Mouse (Mus musculus) C2C12 (cell line): ENCODE data around the gene H2-T24. TPM values are rescaled to one million over a fixed set of nuclear protein-coding genes. Genes with fewer than 3 reads are reported as not detected.
A peak's percentile ranks its signal among the peaks of the same experiment; 100 is the strongest.

Source experiments
- H3K27me3 ChIP-seq: one replicate; pipeline ENCODE4 v1.6.1; 2011; ENCODE audit not compliant: control insufficient read depth, insufficient read depth, insufficient read length
- H3K36me3 ChIP-seq: one replicate; pipeline ENCODE4 v1.6.1; 2011; ENCODE audit not compliant: control insufficient read depth, insufficient read depth
- H3K4me3 ChIP-seq: one replicate; pipeline ENCODE4 v1.5.1; 2011; ENCODE audit warnings: mild to moderate bottlenecking, control low read depth; ENCODE audit not compliant: poor library complexity, insufficient read depth, severe bottlenecking
- H3K79me2 ChIP-seq: one replicate; pipeline ENCODE4 v1.6.1; 2011; ENCODE audit not compliant: control insufficient read depth, insufficient read depth
- H3K79me3 ChIP-seq: one replicate; pipeline ENCODE4 v1.6.1; 2011; ENCODE audit warnings: low read depth, control low read depth
- H3ac ChIP-seq: one replicate; pipeline ENCODE3; 2011; ENCODE audit warnings: low read depth; ENCODE audit not compliant: control insufficient read depth, insufficient read length
- CEBPB ChIP-seq: IDR thresholded peaks from one replicate; pipeline ENCODE4 v1.6.1; 2011; ENCODE audit warnings: low read depth, mild to moderate bottlenecking, control low read depth, moderate library complexity
- CTCF ChIP-seq: IDR thresholded peaks from one replicate; pipeline ENCODE4 v1.5.1; 2011; ENCODE audit not compliant: control insufficient read depth, insufficient read depth, insufficient read length
- FOSL1 ChIP-seq: IDR thresholded peaks from one replicate; pipeline ENCODE4 v1.8.0; 2011; ENCODE audit warnings: mild to moderate bottlenecking, low read length; ENCODE audit not compliant: poor library complexity, insufficient read depth, severe bottlenecking
- MAX ChIP-seq: IDR thresholded peaks from one replicate; pipeline ENCODE4 v1.6.1; 2011; ENCODE audit warnings: mild to moderate bottlenecking, control low read depth
- MYOD1 ChIP-seq: IDR thresholded peaks from one replicate; pipeline ENCODE4 v1.6.1; 2011; ENCODE audit warnings: low read depth; ENCODE audit not compliant: control insufficient read depth, insufficient read length
- MYOG ChIP-seq: IDR thresholded peaks from one replicate; pipeline ENCODE4 v1.6.1; 2011; ENCODE audit not compliant: control insufficient read depth, insufficient read length; ENCODE audit errors: extremely low read depth
- USF1 ChIP-seq: IDR thresholded peaks from one replicate; pipeline ENCODE4 v1.6.1; 2011; ENCODE audit warnings: low read depth, mild to moderate bottlenecking, control low read depth, moderate library complexity
- polyA plus RNA-seq: library from polyadenylated mRNA; unstranded; fragments of >200 nt; fragmentation: generic; extraction: Trizol; gene quantifications from one replicate; pipeline ENCODE4 v1.2.1, GENCODE M21; 2012; ENCODE audit warnings: missing spikeins

The H2-T24 gene
- polyA plus RNA-seq, 1 experiment = 0.16 TPM

DNA sequence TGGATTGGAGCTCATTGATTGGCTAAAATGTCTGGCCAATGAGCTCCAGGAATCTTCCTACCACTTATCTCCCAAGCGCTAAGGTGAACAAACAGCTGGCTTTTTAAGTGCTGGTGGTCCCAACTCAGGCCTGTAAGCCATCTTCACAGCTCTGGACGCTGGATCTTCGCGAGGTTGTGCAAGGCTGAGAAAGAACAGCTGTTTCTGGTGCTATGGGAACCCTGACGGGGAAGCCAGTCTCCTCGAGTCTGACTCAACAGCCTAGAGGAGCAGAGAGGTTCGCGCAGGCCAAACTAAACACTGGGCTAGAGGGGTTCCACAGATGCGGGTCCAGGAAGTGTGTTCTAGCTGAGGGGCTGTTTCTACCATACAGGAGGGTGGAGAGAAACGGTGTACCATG is 28.6 kb downstream of the H2-T24 start:
- H3K36me3 ChIP-seq = peaks cover 6% of the 10 kb centered on the region
- H3K4me3 ChIP-seq = no peak overlapping the region
- H3ac ChIP-seq = no peak overlapping the region
- TF ChIP-seq USF1 = no peak
- no peak for TF ChIP-seq FOSL1
- TF ChIP-seq MYOD1 = no peak
- no peak for TF ChIP-seq MYOG
- no peak for TF ChIP-seq CTCF
- TF ChIP-seq CEBPB = no peak
- no peak for TF ChIP-seq MAX
- H3K27me3 ChIP-seq = no peaks in the 10 kb centered on the region
- peaks cover 22% of the 10 kb centered on the region for H3K79me2 ChIP-seq
- peaks cover 14% of the 10 kb centered on the region for H3K79me3 ChIP-seq

DNA sequence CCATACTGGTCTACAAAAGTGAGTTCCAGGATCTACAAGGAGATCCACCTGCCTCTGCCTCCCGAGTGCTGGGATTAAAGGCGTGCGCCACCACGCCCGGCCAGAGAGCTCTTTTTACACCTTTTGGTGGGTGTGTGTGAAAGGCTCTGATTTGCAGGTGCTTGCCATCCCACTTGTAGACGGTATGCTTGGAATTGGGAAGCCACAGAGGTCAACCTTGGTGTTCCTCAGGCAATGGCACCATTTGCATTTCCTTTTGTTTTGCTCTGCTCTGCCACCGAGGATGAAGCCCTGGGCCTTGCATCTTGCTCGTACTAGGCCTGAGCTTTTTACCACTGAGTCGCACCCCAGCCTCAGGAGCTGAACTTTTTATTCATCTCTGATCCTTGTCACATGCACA is 38.6 kb downstream of the H2-T24 start:
- H3K79me3 ChIP-seq = peaks cover 25% of the 10 kb centered on the region
- TF ChIP-seq MYOG (no peak), USF1 (no peak), MAX (no peak), CTCF (no peak), FOSL1 (no peak), MYOD1 (no peak), CEBPB (no peak)
- no peak overlapping the region for H3K4me3 ChIP-seq
- peaks cover 39% of the 10 kb centered on the region for H3K79me2 ChIP-seq
- H3K36me3 ChIP-seq = peaks cover 33% of the 10 kb centered on the region
- peak overlapping the region; percentile 3 for H3ac ChIP-seq
- no peaks in the 10 kb centered on the region for H3K27me3 ChIP-seq

DNA sequence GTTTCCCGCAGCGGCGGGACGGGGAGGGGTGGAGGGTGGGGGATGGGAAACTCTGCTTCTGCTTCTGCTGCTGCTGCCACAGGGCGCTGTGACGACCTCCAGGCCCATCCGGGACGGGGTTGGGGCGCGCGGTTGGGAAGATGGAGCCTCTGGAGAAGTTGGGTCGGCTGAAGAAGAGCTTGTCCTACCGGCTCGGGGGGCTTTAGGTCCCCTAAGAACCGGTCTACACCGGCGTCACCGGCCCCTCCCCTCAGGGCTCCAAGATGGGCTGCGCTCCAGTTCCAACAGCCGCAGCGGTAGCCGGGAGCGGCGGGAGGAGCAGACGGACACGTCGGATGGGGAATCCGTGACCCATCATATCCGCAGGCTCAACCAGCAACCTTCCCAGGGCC is 40.0 kb downstream of the H2-T24 start:
- Histone ChIP-seq H3K4me3 (peak overlapping the region; percentile 89), H3K36me3 (peaks cover 43% of the 10 kb centered on the region), H3K79me3 (peaks cover 25% of the 10 kb centered on the region), H3K79me2 (peaks cover 50% of the 10 kb centered on the region), H3K27me3 (no peaks in the 10 kb centered on the region), H3ac (peak overlapping the region; percentile 95)
- TF ChIP-seq CTCF (no peak), USF1 (no peak)

DNA sequence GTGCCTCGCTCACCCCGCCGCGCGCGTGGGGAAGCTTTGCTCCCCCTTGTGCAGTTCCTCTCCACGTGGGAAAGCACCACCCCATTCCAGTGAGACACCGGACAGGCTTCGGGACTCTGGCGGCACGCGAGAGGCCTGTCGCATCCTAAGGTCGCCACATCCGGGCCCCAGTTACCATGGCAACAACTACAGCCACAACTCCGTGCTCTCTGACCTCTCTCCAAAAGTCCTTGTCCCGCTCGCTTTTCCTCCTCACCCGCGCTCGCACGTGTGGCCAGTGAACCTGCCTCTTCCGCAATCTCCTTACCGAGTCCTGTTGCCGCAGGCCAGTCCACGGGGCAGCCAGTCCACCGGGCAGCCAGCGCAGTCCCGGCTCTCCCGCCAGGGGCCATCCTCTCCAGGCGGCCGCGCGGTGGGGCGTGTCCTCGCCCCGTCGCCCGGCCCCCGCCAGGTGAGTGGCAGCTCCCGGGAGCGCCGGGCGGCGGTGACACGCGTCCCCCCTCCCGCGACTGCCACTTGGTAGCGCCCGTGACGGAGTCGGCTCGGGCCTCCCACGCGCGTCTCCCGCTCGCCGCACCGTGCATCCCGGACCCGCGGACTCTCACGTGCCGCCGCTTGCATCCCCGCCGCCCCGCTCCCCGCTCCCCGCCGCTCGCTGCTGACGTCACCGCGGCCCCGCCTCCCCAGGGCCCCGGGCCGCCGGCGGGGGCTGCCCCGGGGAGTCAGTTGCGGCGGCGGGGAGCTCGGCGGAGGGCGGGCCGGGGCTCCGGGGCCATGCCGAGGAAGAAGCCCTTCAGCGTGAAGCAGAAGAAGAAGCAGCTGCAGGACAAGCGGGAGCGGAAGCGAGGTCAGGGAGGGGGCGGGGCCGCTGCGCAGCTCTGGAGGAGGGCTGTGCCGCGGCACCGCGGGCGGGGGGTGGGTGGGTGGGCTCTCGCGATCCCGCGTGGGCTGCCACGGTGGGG is 40.7 kb downstream of the H2-T24 start, which contains the start of the genes Gnl1 and Prr3:
Gene Gnl1 (plus strand): TSS at position 451 of the 962 bp plus-strand sequence.
Gene Prr3 (minus strand): TSS at position 836 of the 962 bp plus-strand sequence.
- H3K79me2 ChIP-seq = peaks cover 56% of the 10 kb centered on the region
- peak within 1 kb of the TSS; percentile 89 for H3K4me3 ChIP-seq
- no peak for TF ChIP-seq USF1
- no peak for TF ChIP-seq CEBPB
- TF ChIP-seq MYOG = no peak
- peak; percentile 86 for TF ChIP-seq MAX
- H3ac ChIP-seq = peak within 1 kb of the TSS; percentile 95
- H3K27me3 ChIP-seq = no peaks in the 10 kb centered on the region
- peaks cover 46% of the 10 kb centered on the region for H3K36me3 ChIP-seq
- peaks cover 26% of the 10 kb centered on the region for H3K79me3 ChIP-seq

DNA sequence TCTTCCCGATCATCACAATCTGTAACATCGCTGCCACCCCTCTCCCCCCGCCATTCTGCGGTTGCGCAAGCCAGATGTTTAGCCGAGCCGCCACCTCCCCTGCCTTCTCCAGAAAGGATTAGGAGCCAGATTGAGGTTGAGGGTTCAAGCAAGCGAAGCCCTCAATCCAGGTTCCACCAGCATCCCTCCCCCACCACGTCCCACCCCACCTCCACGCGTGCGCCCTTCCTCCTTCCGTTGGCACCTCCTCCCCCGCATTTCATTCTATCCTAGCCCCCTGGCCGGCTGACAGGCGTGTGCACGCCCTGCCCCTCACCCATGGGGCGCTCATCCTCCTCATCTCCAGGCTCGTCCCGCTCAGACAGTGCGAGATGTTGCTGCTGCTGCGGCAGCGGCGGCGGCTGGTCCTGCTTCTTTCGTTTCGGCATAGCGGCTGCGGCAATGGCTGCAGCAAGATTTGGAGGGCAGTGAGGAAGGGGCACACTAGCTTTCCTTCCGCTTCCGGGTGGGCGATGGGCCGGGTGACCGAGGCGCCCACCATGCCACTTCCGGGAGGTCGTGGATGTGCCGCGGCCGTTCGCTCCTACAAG is 41.5 kb downstream of the H2-T24 start:
- TF ChIP-seq USF1 = no peak
- TF ChIP-seq CTCF = no peak
- TF ChIP-seq FOSL1 = no peak
- TF ChIP-seq CEBPB = peak; percentile 73
- TF ChIP-seq MYOG = no peak
- TF ChIP-seq MYOD1 = no peak
- Histone ChIP-seq H3K27me3 (no peaks in the 10 kb centered on the region), H3K79me2 (peaks cover 61% of the 10 kb centered on the region), H3K4me3 (peak overlapping the region; percentile 89), H3K79me3 (peaks cover 26% of the 10 kb centered on the region), H3K36me3 (peaks cover 48% of the 10 kb centered on the region), H3ac (peak overlapping the region; percentile 93)

DNA sequence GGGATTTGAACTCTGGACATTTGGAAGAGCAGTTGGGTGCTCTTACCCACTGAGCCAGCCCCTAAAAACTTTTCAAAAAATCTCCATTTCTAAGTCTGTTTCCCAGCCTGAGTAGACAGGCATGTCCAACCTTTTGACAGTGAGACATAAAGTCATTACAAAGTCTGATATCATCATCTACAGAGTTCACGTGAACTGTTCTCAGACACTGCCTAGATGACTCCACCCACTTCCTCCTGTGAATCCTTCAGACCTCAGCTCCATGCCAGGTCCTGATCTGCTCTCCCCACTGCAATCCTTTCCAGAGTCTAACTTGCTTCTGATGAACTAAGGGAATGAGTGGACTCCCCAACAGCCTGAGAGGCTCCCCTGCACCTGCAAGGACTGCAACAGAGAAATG is 48.2 kb downstream of the H2-T24 start:
- Histone ChIP-seq H3K79me3 (peaks cover 27% of the 10 kb centered on the region), H3K27me3 (no peaks in the 10 kb centered on the region), H3K36me3 (peaks cover 49% of the 10 kb centered on the region), H3K79me2 (peaks cover 50% of the 10 kb centered on the region), H3K4me3 (no peak overlapping the region), H3ac (no peak overlapping the region)
- TF ChIP-seq USF1 (no peak), MYOD1 (no peak), MYOG (no peak), FOSL1 (no peak), CEBPB (no peak), MAX (no peak), CTCF (no peak)
